Mouse (Mus musculus) small intestine, adult 2 months (tissue): ENCODE measurements around the gene Med20.

Experiments used
- CTCF ChIP-seq: fragments of 200-500 bp; IDR thresholded peaks from 2 replicates; pipeline ENCODE4 v1.5.1; 2012; ENCODE audit warnings: low read depth, mild to moderate bottlenecking, control low read depth, inconsistent platforms, low read length, moderate library complexity, mixed read lengths; ENCODE audit not compliant: insufficient replicate concordance, insufficient read length; ENCODE audit errors: extremely low read depth
- POLR2A ChIP-seq: fragments of 200-500 bp; IDR thresholded peaks from 2 replicates; pipeline ENCODE4 v1.6.1; 2012; ENCODE audit warnings: low read depth, mild to moderate bottlenecking, control low read depth, inconsistent platforms, low read length, moderate library complexity

DNA sequence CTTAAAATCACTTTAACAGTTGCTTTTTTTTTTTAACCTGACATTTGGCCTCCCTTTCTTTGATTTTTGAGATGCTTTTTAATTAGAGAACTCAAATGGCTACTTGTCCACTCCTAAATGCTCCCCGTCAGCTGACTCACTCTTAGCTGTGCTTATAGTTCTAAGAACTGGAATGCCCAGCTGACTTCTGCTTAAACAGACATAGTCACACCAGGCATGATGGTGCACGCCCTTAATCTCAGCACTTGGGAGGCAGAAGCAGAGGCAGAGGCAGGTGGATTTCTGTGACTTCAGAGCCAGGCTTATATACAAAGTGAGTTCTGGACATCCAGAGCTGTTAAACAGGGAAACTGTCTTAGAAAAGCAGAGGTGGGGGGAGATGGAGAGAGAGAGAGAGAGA, 40.6 kb downstream of the Med20 start:
- TF ChIP-seq CTCF (no peak), POLR2A (no peak)
